Mouse (Mus musculus) kidney, adult 9 months (tissue): Measurements from ENCODE around the gene Dot1l.
A peak's percentile ranks its signal among the peaks of the same experiment; 100 is the strongest.
"Not testable (repeated sequence)": the region's sequence is repeated elsewhere in the genome, so short reads cannot be mapped to it uniquely, and the experiment has no call there.

Experiments
- DNase-seq: peaks from one replicate; pipeline ENCODE4 v3.0.0; 2022

Gene Dot1l

DNA sequence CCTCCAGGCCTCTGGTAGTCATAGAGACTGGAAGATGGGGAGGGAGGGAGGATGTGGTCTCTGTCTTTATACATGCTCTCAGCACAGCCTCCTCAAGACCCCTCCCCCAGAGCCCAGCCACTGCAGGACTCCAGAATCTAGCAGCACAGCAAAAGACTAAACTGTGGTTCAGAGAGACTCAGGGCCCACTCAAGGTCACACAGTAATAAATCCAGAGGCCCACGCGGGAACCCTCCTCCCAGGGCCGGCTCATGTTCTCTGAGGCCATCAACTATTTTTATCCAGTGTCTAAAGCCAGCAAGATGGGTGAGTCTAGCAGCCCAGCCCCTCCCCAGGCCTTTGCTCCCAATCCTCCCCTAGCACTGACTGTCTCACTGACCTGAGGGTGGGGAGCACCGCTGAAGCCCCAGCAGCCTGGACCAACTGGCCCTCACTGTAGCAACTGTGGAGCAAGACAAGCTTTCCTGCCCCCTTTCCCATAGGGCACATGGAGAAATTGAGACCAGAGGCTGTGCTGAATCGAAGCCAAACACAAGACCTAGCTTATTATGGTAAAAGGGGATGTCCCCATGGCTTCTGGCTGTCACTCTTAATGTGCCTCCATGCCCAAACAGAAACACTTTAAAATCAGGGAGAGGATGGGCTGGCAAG lies 57.5 kb downstream of the Dot1l start:
- no peak for DNase-seq

DNA sequence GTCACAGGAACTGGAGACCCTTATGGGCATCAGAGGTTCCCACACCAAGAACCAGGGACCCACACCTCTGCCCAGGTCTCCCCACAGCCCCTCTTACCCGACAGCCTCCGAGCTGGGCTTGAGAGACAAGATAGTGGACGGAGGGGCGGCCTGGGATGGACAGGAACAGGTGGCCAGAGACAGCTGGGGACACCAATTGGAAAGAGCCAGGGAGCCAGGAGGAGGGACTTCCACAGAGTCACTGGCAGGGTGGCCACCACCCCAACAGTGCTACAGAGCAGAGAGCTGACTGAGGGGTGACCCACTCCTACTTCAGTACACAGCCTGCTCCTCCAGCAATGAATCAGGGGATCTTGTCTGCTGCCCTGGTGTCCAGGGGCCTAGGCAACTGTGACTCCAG lies 58.4 kb downstream of the Dot1l start, which contains the start of gene Jsrp1:
Gene Jsrp1 (minus strand): TSS at position 133 of the 400 bp plus-strand sequence.
- no peak for DNase-seq

DNA sequence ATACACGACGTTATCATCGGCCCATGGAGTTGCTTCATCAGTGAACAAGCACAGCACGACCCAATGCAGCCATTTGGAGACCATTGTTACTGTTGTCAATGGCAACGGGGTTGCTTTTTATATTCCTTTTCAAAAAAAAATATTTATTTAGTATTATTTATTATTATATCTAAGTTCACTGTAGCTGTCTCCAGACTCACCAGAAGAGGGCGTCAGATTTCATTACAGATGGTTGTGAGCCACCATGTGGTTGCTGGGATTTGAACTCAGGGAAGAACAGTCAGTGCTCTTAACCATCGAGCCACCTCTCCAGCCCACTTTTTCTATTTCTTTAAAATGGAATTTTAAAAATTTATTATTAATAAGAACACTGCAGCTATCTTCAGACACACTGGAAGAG lies 59.8 kb downstream of the Dot1l start:
- no peak for DNase-seq

DNA sequence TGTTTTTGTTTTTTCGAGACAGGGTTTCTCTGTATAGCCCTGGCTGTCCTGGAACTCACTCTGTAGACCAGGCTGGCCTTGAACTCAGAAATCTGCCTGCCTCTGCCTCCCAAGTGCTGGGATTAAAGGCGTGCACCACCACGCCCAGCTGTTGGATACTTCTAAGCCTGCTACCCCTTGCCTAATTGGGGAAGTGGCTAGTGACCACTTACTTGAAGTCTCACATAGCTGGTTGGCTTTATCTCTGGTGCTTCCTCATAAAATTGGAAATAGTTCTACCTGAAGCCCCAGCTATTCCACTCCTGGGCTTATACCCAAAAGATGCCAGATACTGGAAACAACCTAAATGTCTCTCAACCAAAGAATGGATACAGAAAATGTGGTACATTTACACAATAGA lies 61.3 kb downstream of the Dot1l start:
- DNase-seq, result not testable (repeated sequence)

DNA sequence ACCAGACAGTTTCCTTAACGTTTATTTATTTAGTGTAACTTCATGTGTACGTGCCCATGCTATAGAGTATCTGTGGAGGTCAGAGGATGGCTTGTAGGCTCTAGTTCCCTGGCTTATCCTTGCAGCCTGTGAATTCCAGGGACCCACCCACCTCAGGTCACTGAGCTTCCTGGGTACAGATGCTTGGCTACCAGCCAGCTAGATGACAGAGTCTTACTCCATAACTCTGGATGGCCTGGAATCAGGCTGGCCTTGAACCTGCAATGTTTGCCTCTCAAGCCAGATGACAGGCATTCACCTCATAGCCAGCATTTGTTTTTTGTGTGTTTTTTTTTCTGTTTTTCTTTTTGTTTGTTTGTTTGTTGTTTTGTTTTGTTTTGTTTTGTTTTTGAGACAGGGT lies 62.2 kb downstream of the Dot1l start:
- DNase-seq, result no peak

DNA sequence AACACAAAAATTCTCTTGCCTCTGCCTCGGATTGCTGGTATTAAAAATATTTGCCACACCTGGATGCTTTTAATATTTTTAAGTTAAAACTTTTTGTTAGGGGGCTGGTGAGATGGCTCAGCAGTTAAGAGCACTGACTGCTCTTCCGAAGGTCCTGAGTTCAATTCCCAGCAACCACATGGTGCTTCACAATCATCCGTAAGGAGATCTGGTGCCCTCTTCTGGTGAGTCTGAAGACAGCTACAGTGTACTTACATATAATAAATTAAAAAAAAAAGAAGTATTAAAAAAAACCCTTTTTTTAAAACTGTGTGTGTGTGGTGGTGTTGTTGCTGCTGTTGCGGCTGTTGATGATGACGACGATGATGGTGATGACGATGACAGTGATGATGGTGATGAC lies 62.9 kb downstream of the Dot1l start:
- DNase-seq, result not testable (repeated sequence)

DNA sequence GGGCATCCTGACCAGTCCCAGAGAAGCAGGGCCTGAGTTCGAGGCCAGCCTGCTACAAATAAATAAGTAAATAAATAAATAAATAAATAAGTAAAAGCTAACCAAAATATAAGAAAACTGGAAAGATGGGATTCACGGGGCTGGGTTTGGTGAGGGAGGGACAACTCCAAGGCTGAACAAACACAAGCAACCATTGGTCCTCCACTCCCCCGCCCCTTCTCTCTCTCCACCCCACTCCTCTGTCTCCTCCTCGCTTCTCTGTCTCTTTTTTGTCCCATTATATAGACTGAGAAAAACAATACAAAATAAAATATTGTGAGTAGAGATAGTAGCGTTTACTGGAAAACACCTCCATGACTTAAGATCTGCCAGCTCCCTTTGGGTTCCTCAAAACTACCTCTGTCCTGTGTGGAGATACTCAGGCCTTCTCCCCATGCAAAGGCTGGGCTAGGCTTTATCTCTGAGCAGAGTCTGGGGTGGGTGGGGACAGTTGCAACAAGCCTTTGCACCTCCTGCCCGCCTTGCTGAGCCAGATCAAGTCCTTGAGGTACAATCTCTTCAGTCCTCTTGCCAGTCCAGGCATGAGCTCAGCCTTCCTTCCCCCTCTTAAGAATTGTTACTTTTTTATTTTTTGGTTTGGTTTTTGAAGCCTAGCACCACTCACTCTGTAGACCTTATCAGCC lies 63.7 kb downstream of the Dot1l start:
- no peak for DNase-seq

DNA sequence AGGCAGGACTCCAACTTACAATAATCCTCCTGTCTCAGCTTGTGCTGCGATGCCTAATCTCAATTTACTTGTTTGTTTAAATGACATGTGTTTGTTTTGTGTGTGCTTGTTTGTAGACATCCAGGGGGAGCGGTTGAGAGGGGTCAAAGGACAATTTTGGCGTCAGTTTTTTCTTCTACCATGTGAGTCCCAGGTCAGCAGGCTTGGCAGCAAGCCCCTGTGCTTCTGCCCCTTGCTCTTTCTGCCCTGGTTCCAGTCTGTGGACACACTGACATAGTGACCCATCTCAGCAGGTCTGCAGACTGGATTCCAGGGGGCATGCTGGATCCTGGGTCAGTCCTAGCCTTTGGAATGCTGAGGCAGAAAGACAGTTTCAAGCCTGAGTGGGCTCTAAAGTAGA lies 64.4 kb downstream of the Dot1l start:
- DNase-seq, result peak; percentile 87

DNA sequence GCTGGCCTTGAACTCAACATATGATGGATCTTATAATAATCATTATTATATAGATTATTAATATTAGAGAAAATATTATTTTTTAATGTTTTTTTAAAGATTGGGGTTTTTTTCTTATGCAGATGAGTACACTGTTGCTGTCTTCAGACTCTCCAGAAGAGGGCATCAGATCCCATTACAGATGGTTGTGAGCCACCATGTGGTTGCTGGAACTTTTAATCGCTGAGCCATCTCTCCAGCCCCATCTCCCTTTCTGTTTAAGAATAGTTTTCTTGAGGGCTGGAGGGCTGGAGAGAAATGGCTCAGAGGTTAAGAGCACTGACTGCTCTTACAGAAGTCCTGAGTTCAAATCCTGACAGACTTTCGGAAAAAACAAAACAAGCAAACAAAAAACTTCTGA lies 67.0 kb downstream of the Dot1l start:
- DNase-seq, result peak; percentile 52

DNA sequence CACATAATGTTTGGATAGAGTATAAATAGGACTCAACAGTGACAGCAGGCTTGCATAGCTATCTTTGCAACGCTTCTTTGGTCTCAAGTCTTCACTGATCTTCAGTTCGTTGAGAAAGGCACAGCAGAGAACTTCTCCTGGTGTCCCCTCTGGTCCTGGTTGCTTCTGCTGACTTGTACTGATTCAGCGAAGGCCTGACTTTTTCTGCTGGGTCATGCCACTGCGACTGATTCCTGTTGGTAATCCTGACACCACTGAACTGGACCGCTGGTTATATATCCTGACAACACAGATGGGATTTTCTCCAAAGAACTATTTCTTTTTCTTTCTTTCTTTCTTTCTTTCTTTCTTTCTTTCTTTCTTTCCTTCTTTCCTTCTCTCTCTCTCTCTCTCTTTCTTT lies 67.5 kb downstream of the Dot1l start:
- no peak for DNase-seq

DNA sequence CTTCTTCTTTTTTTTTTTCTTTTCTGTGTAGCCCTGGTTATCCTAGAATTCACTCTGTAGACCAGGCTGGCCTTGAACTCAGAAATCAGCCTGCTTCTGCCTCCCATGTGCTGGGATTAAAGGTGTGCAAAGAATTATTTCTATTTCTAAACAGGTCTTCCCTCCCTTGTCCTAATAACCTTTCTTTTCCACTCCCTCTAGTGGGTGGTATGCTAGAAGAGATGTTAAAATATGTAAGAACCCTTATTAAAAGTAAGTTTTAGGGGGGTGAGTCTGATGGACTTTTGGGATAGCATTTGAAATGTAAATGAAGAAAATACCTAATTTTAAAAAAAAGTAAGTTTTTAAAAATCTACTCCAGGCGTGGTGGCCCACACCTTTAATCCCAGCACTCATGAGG lies 68.3 kb downstream of the Dot1l start:
- DNase-seq, result no peak

DNA sequence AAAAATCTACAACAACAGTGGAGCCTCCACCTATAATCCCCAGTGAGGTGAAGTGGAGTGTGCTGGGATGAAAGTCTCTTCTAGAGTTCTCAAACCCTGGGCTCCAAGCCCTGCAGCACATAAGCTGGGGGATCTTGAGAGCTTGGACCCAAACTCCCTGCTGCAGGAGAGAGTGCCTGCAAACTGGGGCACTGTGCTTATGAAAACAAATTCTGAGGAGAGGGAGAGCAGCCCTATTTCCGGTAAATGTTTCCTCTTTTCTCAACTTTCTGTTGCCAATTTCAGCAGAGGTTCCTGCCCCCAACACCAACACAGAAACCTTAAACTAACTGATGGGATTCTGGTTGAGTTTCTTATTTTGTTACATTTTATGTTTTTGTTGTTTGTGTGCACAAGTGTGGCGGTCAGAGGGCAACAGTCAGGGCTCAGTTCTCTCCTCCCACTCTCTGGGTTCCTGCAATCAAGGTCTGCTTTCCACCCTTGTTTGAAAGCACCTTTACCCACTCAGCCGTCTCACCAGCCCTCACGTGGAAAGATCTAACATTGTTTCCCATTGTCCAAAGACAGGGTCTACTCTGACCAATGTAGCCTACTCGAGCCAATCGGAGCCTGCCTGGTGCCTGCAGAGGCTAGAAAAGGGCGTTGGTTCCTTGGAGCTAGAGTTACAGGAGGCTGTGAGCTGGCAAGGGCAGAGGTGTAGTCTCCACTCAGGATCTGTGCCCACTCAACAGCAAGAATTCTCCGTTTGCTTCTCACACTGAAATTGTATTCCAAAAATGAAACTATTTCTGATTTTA lies 69.0 kb downstream of the Dot1l start:
- DNase-seq, result peak; percentile 41

DNA sequence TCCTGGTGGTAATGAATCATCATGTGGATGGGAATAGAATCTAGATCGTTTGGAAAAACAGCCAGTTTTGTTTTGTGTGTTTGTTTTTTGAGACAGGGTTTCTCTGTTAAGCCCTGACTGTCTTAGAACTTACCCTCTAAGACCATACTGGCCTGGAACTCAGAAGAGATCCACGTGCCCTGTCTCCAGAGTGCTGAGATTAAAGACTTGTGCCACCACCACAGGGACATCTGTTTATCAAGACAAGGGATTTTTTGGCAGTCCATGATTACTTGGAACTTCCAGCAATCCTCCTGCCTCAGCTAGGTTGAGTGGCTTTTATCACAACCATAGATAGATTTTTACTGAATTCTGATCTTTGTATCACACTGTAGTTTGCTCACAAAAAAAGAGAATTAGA lies 69.8 kb downstream of the Dot1l start:
- DNase-seq, result no peak

DNA sequence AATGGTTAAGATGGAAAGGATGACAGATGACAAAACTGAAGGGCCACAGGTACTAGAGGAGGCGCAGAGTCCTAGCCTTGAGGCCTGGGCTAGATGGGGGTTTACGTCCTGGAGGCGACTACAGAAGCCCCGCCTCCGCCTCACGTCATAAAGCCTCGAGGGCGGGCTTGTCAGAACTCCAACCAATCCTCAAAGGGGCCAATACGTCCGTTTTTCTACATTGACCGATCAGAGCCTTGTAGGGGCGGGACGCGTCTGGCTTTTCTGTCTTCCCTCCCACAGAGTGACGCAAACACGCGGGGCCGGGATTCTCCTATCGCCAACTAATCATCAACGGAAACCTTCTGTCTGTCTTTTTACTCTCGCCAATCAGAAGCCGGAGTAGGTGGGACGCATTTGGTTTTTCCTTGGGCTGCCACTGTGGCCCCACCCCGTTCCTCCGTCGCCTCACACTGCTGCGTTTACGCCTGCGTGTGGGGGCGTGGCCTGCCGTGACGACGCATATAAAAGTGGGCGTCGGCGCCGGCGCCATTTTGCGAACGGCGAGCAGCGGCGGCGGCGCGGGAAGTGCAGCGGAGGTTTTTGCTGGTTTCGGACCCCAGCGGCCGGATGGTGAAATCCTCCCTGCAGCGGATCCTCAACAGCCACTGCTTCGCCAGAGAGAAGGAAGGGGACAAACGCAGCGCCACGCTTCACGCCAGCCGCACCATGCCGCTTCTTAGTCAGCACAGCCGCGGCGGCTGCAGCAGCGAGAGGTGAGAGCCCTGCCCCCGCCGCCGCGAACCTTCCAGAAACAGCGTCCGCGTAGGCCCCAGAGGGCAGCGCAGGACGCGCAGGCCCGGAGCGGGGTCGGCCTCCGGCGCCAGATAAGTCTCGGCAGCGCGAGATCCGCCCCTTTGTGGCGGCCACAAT lies 71.4 kb downstream of the Dot1l start, which contains the start of gene Oaz1:
Gene Oaz1 (plus strand): TSS at position 506 of the 912 bp plus-strand sequence.
- DNase-seq, result peak; percentile 100

DNA sequence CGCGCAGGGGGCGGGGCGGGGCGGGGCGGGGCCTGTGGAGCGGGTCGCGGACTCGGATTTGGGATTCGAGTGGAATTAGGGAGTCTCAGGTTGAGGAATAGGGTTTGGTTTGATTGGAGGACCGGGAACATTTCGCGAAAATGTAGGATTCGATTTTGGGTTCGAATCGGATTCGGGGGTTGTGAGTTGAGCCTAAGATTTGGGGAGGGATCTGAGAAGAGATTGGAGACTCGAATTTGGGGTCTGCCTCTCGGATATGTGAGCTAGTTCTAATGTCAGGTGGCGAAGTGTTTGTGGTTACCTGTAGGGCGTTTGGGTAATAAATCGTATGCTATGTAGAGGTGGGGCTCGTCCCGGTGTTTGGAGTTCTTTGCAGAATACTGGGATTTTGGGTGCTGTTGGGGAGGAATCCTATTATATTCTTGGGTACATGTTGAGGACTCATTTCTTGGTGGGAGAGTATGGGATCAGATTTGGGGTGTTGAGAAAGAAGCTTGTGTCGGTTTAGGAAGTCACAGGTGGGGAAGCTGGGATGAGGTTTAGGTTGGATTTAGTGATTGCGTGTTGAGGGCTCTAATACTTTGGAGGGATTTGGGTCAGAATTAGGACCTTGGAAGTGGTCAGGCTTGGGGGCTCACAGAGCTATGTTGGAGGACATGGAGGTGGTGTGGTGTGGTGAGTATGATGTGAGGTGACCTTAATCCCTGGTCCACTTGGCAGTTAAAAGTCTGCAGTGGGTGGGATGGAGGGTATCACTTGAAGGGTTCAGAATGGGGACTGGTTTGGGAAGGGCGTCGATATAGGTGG lies 72.3 kb downstream of the Dot1l start:
- DNase-seq, result no peak

DNA sequence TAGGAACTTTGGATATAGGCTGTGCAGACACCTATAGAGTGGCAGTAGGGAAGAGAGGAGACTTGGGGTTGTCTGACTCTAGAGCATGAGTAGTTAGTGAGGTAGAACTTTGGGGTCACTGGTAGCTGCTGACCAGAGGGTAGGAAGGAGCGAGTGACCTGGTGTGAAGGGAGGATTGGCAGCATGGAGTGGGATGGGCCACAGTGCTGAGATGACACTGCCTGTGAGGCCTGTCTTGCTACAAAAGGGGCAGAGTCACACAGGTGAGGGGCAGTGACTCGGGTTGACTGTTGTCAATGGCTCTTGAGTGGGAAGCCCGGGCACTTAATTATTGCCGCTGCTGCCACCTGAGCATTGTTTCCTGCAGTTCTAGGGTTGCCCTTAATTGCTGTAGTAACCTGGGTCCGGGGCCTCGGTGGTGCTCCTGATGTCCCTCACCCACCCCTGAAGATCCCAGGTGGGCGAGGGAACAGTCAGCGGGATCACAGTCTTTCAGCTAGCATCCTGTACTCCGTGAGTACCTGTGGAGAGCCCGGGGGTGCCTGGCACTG lies 72.9 kb downstream of the Dot1l start:
- no peak for DNase-seq

DNA sequence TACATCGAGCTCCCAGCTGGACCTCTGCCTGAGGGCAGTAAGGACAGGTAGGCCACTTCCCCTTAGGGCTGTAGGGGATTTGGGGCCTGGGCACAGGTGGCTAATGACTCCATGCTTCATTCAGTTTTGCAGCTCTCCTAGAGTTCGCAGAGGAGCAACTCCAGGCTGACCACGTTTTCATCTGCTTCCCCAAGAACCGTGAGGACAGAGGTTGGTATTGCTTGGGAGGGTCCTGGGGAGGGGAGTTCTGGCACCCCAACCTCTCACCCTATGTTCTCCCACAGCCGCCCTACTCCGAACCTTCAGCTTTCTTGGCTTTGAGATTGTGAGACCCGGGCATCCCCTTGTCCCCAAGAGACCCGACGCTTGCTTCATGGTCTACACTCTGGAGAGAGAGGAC lies 73.6 kb downstream of the Dot1l start:
- DNase-seq, result not testable (repeated sequence)

DNA sequence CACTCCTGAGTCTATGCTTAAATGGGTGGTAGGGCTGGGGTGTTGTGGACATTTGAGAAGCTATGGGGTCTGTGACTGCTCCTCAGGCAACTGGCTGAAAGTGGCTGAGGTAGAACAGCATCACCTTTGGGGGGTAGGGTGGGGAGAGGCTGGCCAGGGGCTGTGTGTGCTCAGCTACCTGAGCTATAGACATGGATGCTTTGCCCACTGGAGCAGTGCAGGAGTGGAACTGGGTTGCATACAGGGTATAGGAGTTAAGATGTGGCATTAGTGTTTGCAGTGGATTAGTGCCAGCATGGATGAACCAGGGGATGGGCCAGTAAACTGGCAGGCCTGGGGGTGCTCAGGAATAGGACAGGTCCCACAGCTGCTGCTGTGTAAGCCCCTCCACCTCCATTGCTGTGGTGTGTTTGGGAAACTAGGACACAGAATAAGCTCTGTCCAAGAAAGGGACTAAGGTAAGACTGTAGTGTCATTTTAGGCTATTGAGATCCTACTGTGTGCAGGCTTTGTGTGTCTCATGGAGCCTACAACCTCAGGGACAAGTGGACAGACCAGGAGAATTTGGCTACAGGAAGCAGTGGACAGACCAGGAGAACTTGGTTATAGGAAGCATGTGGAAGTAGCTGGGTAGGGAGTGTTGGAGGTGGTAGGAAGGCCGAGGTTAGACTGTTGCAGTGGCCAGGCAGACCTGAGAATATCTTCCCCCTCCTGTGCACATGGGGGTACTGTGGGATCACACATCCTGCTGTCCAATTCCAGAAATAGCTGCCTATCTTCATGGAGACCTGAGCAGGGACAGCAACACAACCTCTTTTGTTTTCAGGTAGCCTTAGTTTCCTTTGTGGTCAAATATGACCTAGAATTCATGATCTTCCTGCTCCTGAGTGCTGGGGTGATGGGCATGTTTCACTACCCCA lies 74.6 kb downstream of the Dot1l start:
- no peak for DNase-seq

DNA sequence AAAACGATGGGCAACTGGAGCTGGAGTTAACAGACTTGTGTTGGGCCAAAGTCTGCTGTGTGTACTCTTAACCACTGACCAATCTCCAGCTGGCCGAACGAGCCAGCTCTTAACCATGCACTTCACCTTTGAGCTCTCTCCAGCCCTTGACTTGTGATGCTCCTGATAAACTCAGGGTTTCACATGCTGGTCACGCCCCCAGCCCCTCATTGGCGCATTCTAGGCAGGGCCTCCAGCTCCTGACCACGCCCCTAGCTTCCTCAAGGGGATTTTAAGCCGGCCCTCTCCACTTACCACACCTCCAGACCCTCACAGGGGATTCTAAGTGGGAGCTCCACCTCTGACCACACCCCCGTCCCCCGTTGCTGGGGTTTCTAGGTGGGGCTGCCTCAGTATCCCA lies 76.1 kb downstream of the Dot1l start:
- DNase-seq, result peak; percentile 93

DNA sequence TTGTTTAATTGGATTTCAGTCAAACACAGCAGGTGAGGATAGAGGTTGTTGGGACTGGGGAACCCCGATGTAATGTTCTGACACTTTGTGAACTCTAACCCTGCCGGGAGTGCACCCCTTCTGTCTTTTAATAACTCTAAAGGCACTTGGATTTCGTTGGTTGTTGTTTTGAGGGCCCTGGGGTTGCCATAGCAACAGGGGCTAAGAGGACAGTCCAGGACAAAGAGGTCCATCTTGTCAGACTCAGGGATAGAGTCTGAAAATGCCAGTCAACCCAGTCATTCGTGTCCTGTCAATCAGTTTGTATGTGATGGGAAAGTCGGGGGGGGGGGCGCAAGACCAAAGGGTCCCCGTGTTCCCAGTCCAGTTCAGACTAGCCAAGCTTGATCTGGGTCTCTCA lies 77.8 kb downstream of the Dot1l start:
- no peak for DNase-seq
